ENCODE assay signal across 8 mouse cellular contexts in genomic region chr4:23983452-23983805, GRCm38 (mm10).
DNase-seq lines count a peak whose midpoint lies in the region; ATAC-seq and TF ChIP-seq lines count a peak whose summit lies in the region.
"Had no signal": no experiment of that assay in that cellular context is flagged by ENCODE, and none has a peak within 500 bp of the region (broad histone marks: within the 10 kb centered on the region; RNA-seq: fewer than 3 reads in every experiment).

No protein-coding gene starts in this region.

- DNase-seq in left cerebral cortex, adult 2 months (ENCODE audit: extremely low spot score in 1 of 2, low spot score in 2 of 2): no peak
- DNase-seq in left cerebral cortex, postnatal 14 days (ENCODE audit: low spot score in 2 of 2): no peak
- DNase-seq in forebrain, embryonic 10.5 days (ENCODE audit: extremely low spot score, low spot score): no peak
- DNase-seq in limb, embryonic 11.5 days (ENCODE audit: low spot score): no peak
- DNase-seq in spleen, postnatal 14 days (ENCODE audit: low spot score in 2 of 2): no peak

- H3K27me3 ChIP-seq in forebrain, embryonic 10.5 days (ENCODE audit: poor library complexity, severe bottlenecking): peaks cover 4% of the 10 kb centered on the region; the same call in 1 of the 2 replicates
- H3K27me3 ChIP-seq in limb, embryonic 11.5 days (ENCODE audit: control insufficient read depth, insufficient read depth, low read length): no peaks in the 10 kb centered on the region
- no peaks in the 10 kb centered on the region for H3K27me3 ChIP-seq in stomach, embryonic 14.5 days (ENCODE audit: control insufficient read depth, insufficient read depth, low read length)

- intact Hi-C loops in left cerebral cortex, adult 2 months (cut with DNase I): no loop called here
- intact Hi-C loops in left cerebral cortex, postnatal 14 days (cut with DNase I): no loop called here

- H3K27ac ChIP-seq in left cerebral cortex, adult 2 months: 0 out of 2 replicates have a peak overlapping the region, but pooled peaks have one; percentile 44
- H3K27ac ChIP-seq in forebrain, embryonic 10.5 days: peak overlapping the region; percentile 81
- H3K27ac ChIP-seq in limb, embryonic 11.5 days (replicated peaks; ENCODE audit: low read depth, low read length): no peak overlapping the region
- no peak overlapping the region for H3K27ac ChIP-seq in stomach, embryonic 14.5 days (ENCODE audit: low read length)

- no peak overlapping the region for H3K9ac ChIP-seq in limb, embryonic 11.5 days (ENCODE audit: low read length)
- H3K9ac ChIP-seq in stomach, embryonic 14.5 days (replicated peaks; ENCODE audit: low read depth, low read length): no peak overlapping the region

- peak overlapping the region; percentile 22 for H3K4me3 ChIP-seq in left cerebral cortex, adult 2 months
- H3K4me3 ChIP-seq in forebrain, embryonic 10.5 days: peak overlapping the region; percentile 36
- no peak overlapping the region for H3K4me3 ChIP-seq in limb, embryonic 11.5 days (ENCODE audit: low read depth, low read length)
- H3K4me3 ChIP-seq in stomach, embryonic 14.5 days (ENCODE audit: low read depth, low read length): no peak overlapping the region

- peak overlapping the region; percentile 32 for H3K4me2 ChIP-seq in limb, embryonic 11.5 days (ENCODE audit: low read depth, severe bottlenecking)
- H3K4me2 ChIP-seq in stomach, embryonic 14.5 days (replicated peaks; ENCODE audit: low read depth, low read length): peak overlapping the region; percentile 32; the same call in 1 of the 2 replicates

- peaks cover 29% of the 10 kb centered on the region for H3K4me1 ChIP-seq in forebrain, embryonic 10.5 days
- H3K4me1 ChIP-seq in limb, embryonic 11.5 days (ENCODE audit: control insufficient read depth, insufficient read depth, low read length): no peaks in the 10 kb centered on the region
- H3K4me1 ChIP-seq in stomach, embryonic 14.5 days (ENCODE audit: control insufficient read depth, insufficient read depth, low read length): 0 out of 2 replicates have a peak, but pooled peaks cover 5% of the 10 kb centered on the region

- no peaks in the 10 kb centered on the region for H3K9me3 ChIP-seq in forebrain, embryonic 10.5 days
- no peaks in the 10 kb centered on the region for H3K9me3 ChIP-seq in limb, embryonic 11.5 days (ENCODE audit: control insufficient read depth, low read length)
- no peaks in the 10 kb centered on the region for H3K9me3 ChIP-seq in stomach, embryonic 14.5 days (ENCODE audit: control insufficient read depth, low read depth, low read length)

- no peak for ATAC-seq in limb, embryonic 11.5 days (ENCODE audit: insufficient number of reproducible peaks, low FRiP score, low TSS enrichment, low read depth)
- no peak for ATAC-seq in stomach, embryonic 14.5 days (ENCODE audit: insufficient number of reproducible peaks, insufficient read depth, low FRiP score, low read depth)
- ATAC-seq in erythroid progenitor cell, adult 5-6 weeks (replicated peaks; ENCODE audit: low FRiP score, poor library complexity, severe bottlenecking): no peak
- ATAC-seq: lung, postnatal 0 days had no signal

- TF ChIP-seq CTCF in left cerebral cortex, adult 2 months (IDR thresholded peaks at IDR 0.05): no peak

- 4% methylated on average over 8 of the region's 8 CpGs for WGBS in forebrain, embryonic 10.5 days
- WGBS in limb, embryonic 11.5 days: 15% methylated on average over 8 of the region's 8 CpGs
- WGBS in stomach, embryonic 14.5 days: 14% methylated on average over 8 of the region's 8 CpGs

- no peaks in the 10 kb centered on the region for H3K36me3 ChIP-seq in forebrain, embryonic 10.5 days (replicated peaks)
- no peaks in the 10 kb centered on the region for H3K36me3 ChIP-seq in limb, embryonic 11.5 days (ENCODE audit: control insufficient read depth, insufficient read depth, low read length)
- H3K36me3 ChIP-seq in stomach, embryonic 14.5 days (ENCODE audit: control insufficient read depth, insufficient read depth, low read length): no peaks in the 10 kb centered on the region

Comparison
In these comparisons a context has a peak if more than half of its experiments do, and no peak if none do; other contexts are left out.
1. H3K27ac ChIP-seq: peak in left cerebral cortex, adult 2 months (single experiment) and forebrain, embryonic 10.5 days (single experiment); none in limb, embryonic 11.5 days (single experiment) and stomach, embryonic 14.5 days (single experiment).
2. H3K4me3 ChIP-seq: peak in left cerebral cortex, adult 2 months (single experiment) and forebrain, embryonic 10.5 days (single experiment); none in limb, embryonic 11.5 days (single experiment) and stomach, embryonic 14.5 days (single experiment).